Mouse (Mus musculus) lung, embryonic 14.5 days (tissue): ENCODE measurements around the gene 9330159F19Rik. TPM values are rescaled to one million over a fixed set of nuclear protein-coding genes. Genes with fewer than 3 reads are reported as not detected.

Experiments
- ATAC-seq: fragments of 200-750 bp; cut with Nextera tagmentation; 2 replicates; pipeline ENCODE4 v1.8.0; 2017; ENCODE audit warnings: mild to moderate bottlenecking, moderate TSS enrichment, moderate library complexity; ENCODE audit not compliant: insufficient read depth
- DNase-seq: peaks from one replicate; pipeline ENCODE4 v3.0.0-alpha.2; 2015
- H3K27ac ChIP-seq: fragments of 300-500 bp; sonication (generic); 2 replicates; pipeline ENCODE4 v1.5.1; 2014; ENCODE audit warnings: low read depth, mild to moderate bottlenecking, moderate library complexity
- H3K27me3 ChIP-seq: fragments of 300-500 bp; sonication (generic); 2 replicates; pipeline ENCODE4 v1.6.1; 2014; ENCODE audit warnings: low read length, control low read depth; ENCODE audit not compliant: insufficient read depth
- H3K36me3 ChIP-seq: fragments of 300-500 bp; sonication (generic); 2 replicates; pipeline ENCODE4 v1.6.1; 2014; ENCODE audit warnings: control low read depth; ENCODE audit not compliant: insufficient read depth
- H3K4me1 ChIP-seq: fragments of 300-500 bp; sonication (generic); 2 replicates; pipeline ENCODE4 v1.6.1; 2014; ENCODE audit warnings: antibody characterized with exemption, control low read depth; ENCODE audit not compliant: insufficient read depth
- H3K4me2 ChIP-seq: fragments of 300-500 bp; sonication (generic); 2 replicates; pipeline ENCODE4 v1.6.1; 2014; ENCODE audit warnings: mild to moderate bottlenecking
- H3K4me3 ChIP-seq: fragments of 300-500 bp; sonication (generic); 2 replicates; pipeline ENCODE4 v1.5.1; 2014; ENCODE audit warnings: low read depth, low read length
- H3K9ac ChIP-seq: fragments of 300-500 bp; sonication (generic); 2 replicates; pipeline ENCODE4 v1.6.1; 2014
- H3K9me3 ChIP-seq: fragments of 300-500 bp; sonication (generic); 2 replicates; pipeline ENCODE4 v1.6.1; 2016; ENCODE audit warnings: low read depth, low read length, control low read depth
- CTCF ChIP-seq: IDR thresholded peaks from 2 replicates; pipeline ENCODE4 v1.5.1; 2016; ENCODE audit warnings: antibody characterized with exemption, low read depth
- WGBS: fragments of 180-500 bp; shearing (Covaris S2); extraction: QIAGEN DNeasy Blood & Tissue Kit; methylation state at CpG from one replicate; pipeline ENCODE4 v1.1.7; 2014; 5-methylcytosine and 5-hydroxymethylcytosine counted together
- polyA plus RNA-seq: library from polyadenylated mRNA; unstranded; fragments of >200 nt; fragmentation: Nextera tagmentation; extraction: Ambion mirVana; gene quantifications from 2 replicates; pipeline ENCODE4 v1.2.1, GENCODE M21; 2014

9330159F19Rik gene
- polyA plus RNA-seq, 1 experiment from 2014 or later: 0.24 TPM

GRCm38 (mm10) chr10:29193769-29194168 lies 17.6 kb upstream of the 9330159F19Rik start:
- Histone ChIP-seq H3K9me3 (peaks cover 3% of the 10 kb centered on the region; the same call in 1 of the 2 replicates), H3K27ac (no peak overlapping the region), H3K36me3 (no peaks in the 10 kb centered on the region), H3K4me3 (no peak overlapping the region), H3K27me3 (no peaks in the 10 kb centered on the region), H3K9ac (no peak overlapping the region), H3K4me2 (no peak overlapping the region), H3K4me1 (no peaks in the 10 kb centered on the region)
- TF ChIP-seq CTCF: no peak
- DNase-seq: no peak
- no peak for ATAC-seq

- Histone ChIP-seq H3K4me2 (no peak overlapping the region), H3K27ac (no peak overlapping the region), H3K27me3 (no peaks in the 10 kb centered on the region), H3K36me3 (no peaks in the 10 kb centered on the region), H3K4me1 (no peaks in the 10 kb centered on the region), H3K9ac (no peak overlapping the region), H3K9me3 (peaks cover 3% of the 10 kb centered on the region; the same call in 1 of the 2 replicates), H3K4me3 (no peak overlapping the region)
- TF ChIP-seq CTCF: no peak
- no peak for ATAC-seq
- WGBS: 94% methylated on average over 33 of the region's 33 CpGs
- DNase-seq: no peak
Measured at GRCm38 (mm10) chr10:29196811-29197210, 14.6 kb upstream of the 9330159F19Rik start.

- Histone ChIP-seq H3K9ac (no peak within 1 kb of the TSS), H3K36me3 (no peaks in the 10 kb centered on the region), H3K4me3 (no peak within 1 kb of the TSS), H3K27me3 (no peaks in the 10 kb centered on the region), H3K4me1 (no peaks in the 10 kb centered on the region), H3K9me3 (peaks cover 3% of the 10 kb centered on the region; the same call in 1 of the 2 replicates), H3K27ac (no peak within 1 kb of the TSS), H3K4me2 (no peak within 1 kb of the TSS)
- no peak for TF ChIP-seq CTCF
- ATAC-seq (no peak), DNase-seq (no peak)
- 87% methylated on average over 7 of the region's 7 CpGs for WGBS
Measured at GRCm38 (mm10) chr10:29198642-29199041, 12.8 kb upstream of the 9330159F19Rik start, which contains the start of gene Gm49353. TSS of gene Gm49353 (plus strand) at chr10:29198954.

- Histone ChIP-seq H3K9me3 (peaks cover 3% of the 10 kb centered on the region; the same call in 1 of the 2 replicates), H3K27ac (no peak overlapping the region), H3K36me3 (no peaks in the 10 kb centered on the region), H3K27me3 (no peaks in the 10 kb centered on the region), H3K4me1 (no peaks in the 10 kb centered on the region), H3K9ac (no peak overlapping the region), H3K4me3 (no peak overlapping the region), H3K4me2 (no peak overlapping the region)
- WGBS: 71% methylated on average over 3 of the region's 3 CpGs
- DNase-seq (no peak), ATAC-seq (no peak)
- no peak for TF ChIP-seq CTCF
Measured at GRCm38 (mm10) chr10:29199835-29200234, 11.6 kb upstream of the 9330159F19Rik start.

GRCm38 (mm10) chr10:29200609-29201008 lies 10.8 kb upstream of the 9330159F19Rik start:
- no peak overlapping the region for H3K27ac ChIP-seq
- H3K9ac ChIP-seq: no peak overlapping the region
- H3K36me3 ChIP-seq: no peaks in the 10 kb centered on the region
- no peak for TF ChIP-seq CTCF
- H3K4me3 ChIP-seq: no peak overlapping the region
- no peak overlapping the region for H3K4me2 ChIP-seq
- WGBS: 82% methylated on average over 1 of the region's 1 CpGs
- H3K4me1 ChIP-seq: no peaks in the 10 kb centered on the region
- ATAC-seq (no peak), DNase-seq (no peak)
- H3K27me3 ChIP-seq: no peaks in the 10 kb centered on the region
- peaks cover 3% of the 10 kb centered on the region; the same call in 1 of the 2 replicates for H3K9me3 ChIP-seq

- Histone ChIP-seq H3K27ac (no peak overlapping the region), H3K9me3 (no peaks in the 10 kb centered on the region), H3K4me2 (no peak overlapping the region), H3K27me3 (no peaks in the 10 kb centered on the region), H3K4me1 (no peaks in the 10 kb centered on the region), H3K36me3 (no peaks in the 10 kb centered on the region), H3K4me3 (no peak overlapping the region), H3K9ac (no peak overlapping the region)
- 0 out of 2 replicates have a peak, but pooled peaks have one; percentile 63 for ATAC-seq
- peak; percentile 78 for DNase-seq
- TF ChIP-seq CTCF: peak; percentile 70
Measured at GRCm38 (mm10) chr10:29206730-29207129, 4.7 kb upstream of the 9330159F19Rik start.

GRCm38 (mm10) chr10:29208735-29209134 lies 2.7 kb upstream of the 9330159F19Rik start:
- DNase-seq: no peak
- Histone ChIP-seq H3K27ac (no peak overlapping the region), H3K9me3 (no peaks in the 10 kb centered on the region), H3K27me3 (no peaks in the 10 kb centered on the region), H3K4me2 (no peak overlapping the region), H3K36me3 (no peaks in the 10 kb centered on the region), H3K9ac (no peak overlapping the region), H3K4me3 (no peak overlapping the region), H3K4me1 (no peaks in the 10 kb centered on the region)
- no peak for TF ChIP-seq CTCF
- ATAC-seq: no peak
- 41% methylated on average over 3 of the region's 3 CpGs for WGBS
